Mouse (Mus musculus) megakaryocyte progenitor cell, adult 5-6 weeks (primary cell): ENCODE results near the gene Cers2. TPM values are rescaled to one million over a fixed set of nuclear protein-coding genes. Genes with fewer than 3 reads are reported as not detected.
"Not testable (repeated sequence)": the region's sequence is repeated elsewhere in the genome, so short reads cannot be mapped to it uniquely, and the experiment has no call there.

Experiments used
- ATAC-seq: replicated peaks from 2 replicates; pipeline ENCODE4 v1.8.0; 2016; ENCODE audit warnings: mild to moderate bottlenecking, moderate TSS enrichment, inconsistent platforms; ENCODE audit not compliant: poor library complexity
- total RNA-seq, 2 experiments: library from RNA; stranded (forward) in 1 of 2; stranded (reverse) in 1 of 2; fragments of 157-497, 149-512 nt in 1 of 2; fragments of 200-1000 nt in 1 of 2; gene quantifications; 2 replicates each; pipeline versions ENCODE4 v1.2.3 to v1.2.4; 2015 to 2017

Gene Cers2
- total RNA-seq, 2 experiments from 2014 or later: 98.4 to 203 TPM

- ATAC-seq: not testable (repeated sequence)
These were observed 45.7 kb downstream of the Cers2 start for GRCm38 (mm10) chr3:95360276-95360675.

- ATAC-seq: no peak
These were observed 55.5 kb downstream of the Cers2 start for GRCm38 (mm10) chr3:95370101-95370500.

Other genes with a start within 250 kb of the Cers2 start
- gene Pip5k1a, start 207.9 kb upstream of the Cers2 start, total RNA-seq (2015): 16.3 and 21.0 TPM in 2 replicates
- 15.5 and 21.8 TPM in 2 replicates for gene Pip5k1a, start 207.9 kb upstream of the Cers2 start, total RNA-seq (2017)
- 40.4 and 47.6 TPM in 2 replicates for gene Vps72, start 203.8 kb upstream of the Cers2 start, total RNA-seq (2015)
- 97.9 and 124 TPM in 2 replicates for gene Vps72, start 203.8 kb upstream of the Cers2 start, total RNA-seq (2017)
- 1.1 and 2.6 TPM in 2 replicates for gene Tmod4, start 190.3 kb upstream of the Cers2 start, total RNA-seq (2015)
- gene Tmod4, start 190.3 kb upstream of the Cers2 start, total RNA-seq (2017): 2.3 and 2.5 TPM in 2 replicates
- 43.4 and 45.8 TPM in 2 replicates for gene Scnm1, start 180.8 kb upstream of the Cers2 start, total RNA-seq (2015)
- 66.0 and 85.7 TPM in 2 replicates for gene Scnm1, start 180.8 kb upstream of the Cers2 start, total RNA-seq (2017)
- gene Lysmd1, start 180.7 kb upstream of the Cers2 start, total RNA-seq (2015): 3.1 and 3.6 TPM in 2 replicates
- gene Lysmd1, start 180.7 kb upstream of the Cers2 start, total RNA-seq (2017): 3.8 and 4.3 TPM in 2 replicates
- 17.9 and 18.7 TPM in 2 replicates for gene Tnfaip8l2, start 172.4 kb upstream of the Cers2 start, total RNA-seq (2015)
- gene Tnfaip8l2, start 172.4 kb upstream of the Cers2 start, total RNA-seq (2017): 17.8 and 25.1 TPM in 2 replicates
- gene Sema6c, start 154.3 kb upstream of the Cers2 start, total RNA-seq (2015): 0.05 and 0.07 TPM in 2 replicates
- not detected in 2 replicates for gene Sema6c, start 154.3 kb upstream of the Cers2 start, total RNA-seq (2017)
- gene Gabpb2, start 96.9 kb upstream of the Cers2 start, total RNA-seq (2015): 28.5 and 29.3 TPM in 2 replicates
- 43.1 and 57.7 TPM in 2 replicates for gene Gabpb2, start 96.9 kb upstream of the Cers2 start, total RNA-seq (2017)
- 56.2 and 56.7 TPM in 2 replicates for gene Cdc42se1, start 86.1 kb upstream of the Cers2 start, total RNA-seq (2015)
- gene Cdc42se1, start 86.1 kb upstream of the Cers2 start, total RNA-seq (2017): 52.5 and 60.3 TPM in 2 replicates
- 4.6 and 5.8 TPM in 2 replicates for gene Mllt11, start 82.6 kb upstream of the Cers2 start, total RNA-seq (2015)
- gene Mllt11, start 82.6 kb upstream of the Cers2 start, total RNA-seq (2017): 4.9 and 5.5 TPM in 2 replicates
- gene Gm128, start 73.2 kb upstream of the Cers2 start, total RNA-seq (2015): 1.0 and 1.4 TPM in 2 replicates
- 0.34 and 0.46 TPM in 2 replicates for gene Gm128, start 73.2 kb upstream of the Cers2 start, total RNA-seq (2017)
- not detected in 2 replicates for gene Bnipl, start 63.6 kb upstream of the Cers2 start, total RNA-seq (2015)
- not detected in 2 replicates for gene Bnipl, start 63.6 kb upstream of the Cers2 start, total RNA-seq (2017)
- gene Mindy1, start 33.4 kb upstream of the Cers2 start, total RNA-seq (2015): 30.9 and 33.2 TPM in 2 replicates
- gene Mindy1, start 33.4 kb upstream of the Cers2 start, total RNA-seq (2017): 22.7 and 23.6 TPM in 2 replicates
- gene Prune1, start 32.7 kb upstream of the Cers2 start, total RNA-seq (2015): 14.8 and 15.2 TPM in 2 replicates
- gene Prune1, start 32.7 kb upstream of the Cers2 start, total RNA-seq (2017): 7.8 and 11.8 TPM in 2 replicates
- gene Anxa9, start 7.6 kb upstream of the Cers2 start, total RNA-seq (2015): 11.2 and 15.9 TPM in 2 replicates
- gene Anxa9, start 7.6 kb upstream of the Cers2 start, total RNA-seq (2017): 5.5 and 7.0 TPM in 2 replicates
- gene Setdb1, start 42.4 kb downstream of the Cers2 start, total RNA-seq (2015): 37.0 and 37.8 TPM in 2 replicates
- 31.5 and 34.7 TPM in 2 replicates for gene Setdb1, start 42.4 kb downstream of the Cers2 start, total RNA-seq (2017)
- not detected in 2 replicates for gene 4930558C23Rik, start 88.0 kb downstream of the Cers2 start, total RNA-seq (2015)
- not detected in 2 replicates for gene 4930558C23Rik, start 88.0 kb downstream of the Cers2 start, total RNA-seq (2017)
- 19.3 and 23.6 TPM in 2 replicates for gene Arnt, start 119.6 kb downstream of the Cers2 start, total RNA-seq (2015)
- gene Arnt, start 119.6 kb downstream of the Cers2 start, total RNA-seq (2017): 14.7 and 21.4 TPM in 2 replicates
- 0.17 and 0.49 TPM in 2 replicates for gene Ctsk, start 184.5 kb downstream of the Cers2 start, total RNA-seq (2015)
- gene Ctsk, start 184.5 kb downstream of the Cers2 start, total RNA-seq (2017): not detected in 2 replicates
- 43.7 and 64.7 TPM in 2 replicates for gene Ctss, start 212.0 kb downstream of the Cers2 start, total RNA-seq (2015)
- 73.6 and 105 TPM in 2 replicates for gene Ctss, start 212.0 kb downstream of the Cers2 start, total RNA-seq (2017)
- gene Hormad1, start 244.9 kb downstream of the Cers2 start, total RNA-seq (2015): not detected in 2 replicates
- gene Hormad1, start 244.9 kb downstream of the Cers2 start, total RNA-seq (2017): not detected in 2 replicates